Mouse (Mus musculus) gastrocnemius, adult 2 months (tissue): Measurements from ENCODE around the gene Trim33. TPM values are rescaled to one million over a fixed set of nuclear protein-coding genes. Genes with fewer than 3 reads are reported as not detected.

Experiments
- DNase-seq: peaks from one replicate; pipeline ENCODE4 v3.0.0; 2022
- H3K27ac ChIP-seq: fragments of 200-600 bp; 2 replicates; pipeline ENCODE4 v1.8.1; 2022; ENCODE audit warnings: mild to moderate bottlenecking
- H3K4me3 ChIP-seq: fragments of 200-600 bp; 2 replicates; pipeline ENCODE4 v1.8.1; 2022; ENCODE audit warnings: mild to moderate bottlenecking, moderate library complexity
- CTCF ChIP-seq: fragments of 200-600 bp; IDR thresholded peaks from 2 replicates; pipeline ENCODE4 v1.8.1; 2022; ENCODE audit warnings: antibody characterized with exemption, mild to moderate bottlenecking, moderate library complexity
- intact Hi-C: fragments of 180-260 bp; cut with DNase I; formaldehyde crosslinking; loops from one replicate; pipeline ENCODE4 v1.15.1; 2025
- long read RNA-seq, 2 experiments: library from polyadenylated mRNA; stranded (forward); transcript quantifications; one replicate each; pipeline ENCODE4 v2.0.0; 2021
- total RNA-seq, 2 experiments: library from RNA; stranded (reverse); gene quantifications; 2 replicates each; pipeline ENCODE4 v1.2.3; 2021

The Trim33 gene
- total RNA-seq = 10 to 100 TPM; 11.3 to 12.7 TPM
- long read RNA-seq, experiment 1, full-length matches to known transcripts = 6 of 6 reads
- long read RNA-seq, experiment 1, partial matches to known transcripts = 0 of 6 reads
- long read RNA-seq, experiment 1, other reads (novel, unspliced or antisense) = 0 of 6 reads
- long read RNA-seq, experiment 2, full-length matches to known transcripts = 2 of 3 reads
- long read RNA-seq, experiment 2, partial matches to known transcripts = 1 of 3 reads
- long read RNA-seq, experiment 2, other reads (novel, unspliced or antisense) = 0 of 3 reads

GRCm38 (mm10) chr3:103279182-103280149 is at the start of gene Trim33:
TSS of gene Trim33 (plus strand) at chr3:103279293.
- Histone ChIP-seq H3K27ac (peak within 1 kb of the TSS; percentile 94), H3K4me3 (peak within 1 kb of the TSS; percentile 89)
- intact Hi-C loops = loop anchor here (5.0 kb wide), 1 partner anchor 107 kb away; the partner anchor contains the start of gene Bcas2
- no peak for TF ChIP-seq CTCF
- peak; percentile 93 for DNase-seq

GRCm38 (mm10) chr3:103232398-103232797 is 46.7 kb upstream of the Trim33 start:
- Histone ChIP-seq H3K4me3 (no peak overlapping the region), H3K27ac (no peak overlapping the region)
- intact Hi-C loops = no loop called here
- DNase-seq = no peak
- TF ChIP-seq CTCF = no peak

- no peak for DNase-seq
- Histone ChIP-seq H3K27ac (no peak overlapping the region), H3K4me3 (no peak overlapping the region)
- TF ChIP-seq CTCF = no peak
- intact Hi-C loops = no loop called here
Observed at GRCm38 (mm10) chr3:103241524-103241923, 37.6 kb upstream of the Trim33 start.

GRCm38 (mm10) chr3:103242156-103242555 is 36.9 kb upstream of the Trim33 start:
- intact Hi-C loops = no loop called here
- DNase-seq = no peak
- TF ChIP-seq CTCF = no peak
- Histone ChIP-seq H3K4me3 (no peak overlapping the region), H3K27ac (no peak overlapping the region)

DNA sequence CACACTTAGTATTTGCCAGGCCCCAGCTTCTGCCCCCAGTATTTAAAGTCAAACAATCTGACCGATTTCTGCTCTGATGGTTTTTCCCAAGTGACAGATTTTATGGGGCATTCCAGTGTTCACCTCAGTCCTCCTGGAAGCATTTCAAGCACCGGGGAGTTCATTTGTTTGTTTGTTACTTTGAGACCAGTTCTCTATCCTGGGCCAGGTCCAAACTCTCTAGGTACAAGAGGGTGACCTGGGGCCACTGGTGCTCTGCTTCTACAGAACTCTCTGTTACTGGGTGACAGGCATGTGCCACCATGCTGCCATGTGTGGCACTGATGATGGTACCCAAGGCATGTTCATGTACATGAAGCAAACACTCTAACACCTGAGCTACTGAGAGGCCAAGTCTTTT is 35.6 kb upstream of the Trim33 start:
- TF ChIP-seq CTCF = no peak
- no peak overlapping the region for H3K27ac ChIP-seq
- intact Hi-C loops = no loop called here
- no peak for DNase-seq
- H3K4me3 ChIP-seq = no peak overlapping the region

DNA sequence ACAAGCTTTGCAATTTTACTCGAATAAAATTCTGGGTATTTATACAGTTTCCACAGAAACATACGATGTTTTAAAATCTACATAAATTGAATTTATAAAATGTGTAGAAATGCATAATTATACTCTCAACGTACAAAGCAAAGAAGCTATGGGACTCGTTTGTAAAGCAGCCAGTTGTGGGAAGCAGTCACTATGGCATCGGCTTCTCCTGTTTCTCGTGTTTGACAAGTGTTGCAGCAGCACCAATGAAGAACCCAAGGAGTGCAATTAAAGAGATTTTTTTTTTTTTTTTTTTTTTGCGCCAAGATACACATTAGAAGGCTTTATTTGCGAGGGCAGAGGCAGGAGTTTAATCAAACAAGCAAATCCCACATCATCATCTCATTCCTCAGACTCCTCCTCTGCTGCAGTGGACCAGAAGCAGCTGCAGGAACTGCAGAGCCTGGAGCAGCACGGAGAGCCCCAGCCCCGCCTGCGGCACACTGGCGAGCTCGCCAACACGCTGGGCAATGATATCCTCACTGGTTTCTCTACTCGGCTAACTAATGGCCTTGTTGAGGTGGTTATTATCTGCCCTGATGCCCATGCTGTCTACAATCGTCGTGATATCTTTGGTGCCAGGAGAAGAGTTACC is 32.3 kb upstream of the Trim33 start:
- Histone ChIP-seq H3K27ac (no peak overlapping the region), H3K4me3 (no peak overlapping the region)
- intact Hi-C loops = no loop called here
- TF ChIP-seq CTCF = no peak
- DNase-seq = no peak

- no peak overlapping the region for H3K4me3 ChIP-seq
- intact Hi-C loops = no loop called here
- DNase-seq = no peak
- no peak for TF ChIP-seq CTCF
- no peak overlapping the region for H3K27ac ChIP-seq
Observed at GRCm38 (mm10) chr3:103256089-103256819, 22.8 kb upstream of the Trim33 start.

GRCm38 (mm10) chr3:103262802-103263417 is 16.2 kb upstream of the Trim33 start:
- Histone ChIP-seq H3K27ac (no peak overlapping the region), H3K4me3 (no peak overlapping the region)
- intact Hi-C loops = no loop called here
- DNase-seq = no peak
- no peak for TF ChIP-seq CTCF

GRCm38 (mm10) chr3:103278561-103279181 is 422 bp upstream of the Trim33 start:
- DNase-seq = peak; percentile 20
- no peak for TF ChIP-seq CTCF
- peak overlapping the region; percentile 89 for H3K4me3 ChIP-seq
- H3K27ac ChIP-seq = peak overlapping the region; percentile 94
- intact Hi-C loops = loop anchor here (5.0 kb wide), 1 partner anchor 106 kb away; the partner anchor contains the start of gene Bcas2

GRCm38 (mm10) chr3:103280241-103280761 is 1.2 kb downstream of the Trim33 start:
- Histone ChIP-seq H3K4me3 (peak overlapping the region; percentile 89), H3K27ac (peak overlapping the region; percentile 94)
- DNase-seq = peak; percentile 58
- intact Hi-C loops = no loop called here
- TF ChIP-seq CTCF = no peak

DNA sequence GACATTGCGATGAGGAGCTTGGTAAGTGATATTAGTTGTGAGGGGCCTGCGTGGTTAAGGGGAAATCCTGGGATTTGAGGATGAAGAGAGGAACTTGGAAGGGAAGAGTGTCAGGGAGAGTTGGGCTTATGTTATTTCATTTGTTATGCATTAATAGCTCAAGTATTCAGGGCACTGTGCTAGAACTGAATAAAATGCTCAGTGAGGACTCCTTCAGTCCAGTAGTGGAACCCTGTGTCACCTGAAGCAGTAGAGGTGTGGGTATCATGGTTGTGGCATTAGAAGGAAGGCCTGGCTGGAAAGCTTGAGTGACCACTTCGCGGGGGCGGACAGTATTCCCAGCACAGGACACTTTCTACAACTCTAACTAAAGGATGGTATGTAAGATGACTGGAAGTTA is 1.8 kb downstream of the Trim33 start:
- TF ChIP-seq CTCF = no peak
- no peak for DNase-seq
- Histone ChIP-seq H3K27ac (peak overlapping the region; percentile 94), H3K4me3 (peak overlapping the region; percentile 89)
- intact Hi-C loops = no loop called here
